Mouse (Mus musculus) large intestine, adult 2 months (tissue): ENCODE data around the gene 0610009B22Rik. TPM values are rescaled to one million over a fixed set of nuclear protein-coding genes. Genes with fewer than 3 reads are reported as not detected.

Experiments
- DNase-seq: peaks from one replicate; pipeline ENCODE4 v3.0.0-alpha.2; 2012; ENCODE audit warnings: low read depth, low spot score
- WGBS: fragments of 180-500 bp; shearing (Covaris S2); methylation state at CpG from one replicate; pipeline ENCODE4 v1.1.7; 2018; 5-methylcytosine and 5-hydroxymethylcytosine counted together
- polyA plus RNA-seq: library from polyadenylated mRNA; depleted of rRNA; stranded (reverse); fragments of >200 nt; gene quantifications from 2 replicates; pipeline ENCODE4 v1.2.3, GENCODE M21; 2012; rRNA removed

The 0610009B22Rik gene
- polyA plus RNA-seq, 1 experiment = 15.4 TPM

GRCm38 (mm10) chr11:51640748-51641147 lies 47.9 kb downstream of the 0610009B22Rik start:
- DNase-seq = no peak
- 29% methylated on average over 7 of the region's 7 CpGs for WGBS

GRCm38 (mm10) chr11:51638497-51638896 lies 50.2 kb downstream of the 0610009B22Rik start:
- WGBS = 52% methylated on average over 5 of the region's 5 CpGs
- no peak for DNase-seq

- 10% methylated on average over 17 of the region's 17 CpGs for WGBS
- DNase-seq = no peak
Observed at GRCm38 (mm10) chr11:51637971-51638414, 50.7 kb downstream of the 0610009B22Rik start.

- 3% methylated on average over 6 of the region's 6 CpGs for WGBS
- DNase-seq = no peak
Observed at GRCm38 (mm10) chr11:51636323-51636684, 52.4 kb downstream of the 0610009B22Rik start.

- DNase-seq = no peak
- under 1% methylated on average over 61 of the region's 61 CpGs for WGBS
Observed at GRCm38 (mm10) chr11:51635525-51636322, 53.0 kb downstream of the 0610009B22Rik start, which contains the start of gene Rmnd5b. Gene Rmnd5b (minus strand): TSS chr11:51635896.

Other genes starting within 250 kb of the 0610009B22Rik start
- gene Phykpl, start 104.1 kb downstream of the 0610009B22Rik start, polyA plus RNA-seq = 14.2 and 24.8 TPM in 2 replicates
- 144 and 192 TPM in 2 replicates for gene Hnrnpab, start 82.0 kb downstream of the 0610009B22Rik start, polyA plus RNA-seq
- gene Nhp2, start 69.1 kb downstream of the 0610009B22Rik start, polyA plus RNA-seq = 69.0 and 81.4 TPM in 2 replicates
- 36.0 and 41.4 TPM in 2 replicates for gene Rmnd5b, start 53.0 kb downstream of the 0610009B22Rik start, polyA plus RNA-seq
- 4.0 and 5.2 TPM in 2 replicates for gene N4bp3, start 38.0 kb downstream of the 0610009B22Rik start, polyA plus RNA-seq
- gene D930048N14Rik, start 37.9 kb downstream of the 0610009B22Rik start, polyA plus RNA-seq = 2.9 and 3.7 TPM in 2 replicates
- 13.2 and 43.8 TPM in 2 replicates for gene Sec24a, start 74.8 kb upstream of the 0610009B22Rik start, polyA plus RNA-seq
- gene Sar1b, start 74.8 kb upstream of the 0610009B22Rik start, polyA plus RNA-seq = 40.5 and 63.0 TPM in 2 replicates
- 7.5 and 8.5 TPM in 2 replicates for gene Jade2, start 168.8 kb upstream of the 0610009B22Rik start, polyA plus RNA-seq